Mouse (Mus musculus): ENCODE measurements around the gene Alpk1. TPM values are rescaled to one million over a fixed set of nuclear protein-coding genes. Genes with fewer than 3 reads are reported as not detected.

The Alpk1 gene
- polyA plus RNA-seq, 2 experiments: 1.5 to 3.0 TPM

GRCm38 (mm10) chr3:127749981-127750562 is 30.3 kb downstream of the Alpk1 start:
- Histone ChIP-seq H3K27ac (replicated peaks; ENCODE audit: low read depth, low read length) (no peak overlapping the region), H3K9ac (ENCODE audit: low read depth, low read length, severe bottlenecking) (no peak overlapping the region), H3K4me2 (replicated peaks; ENCODE audit: low read depth, low read length, severe bottlenecking) (0 out of 2 replicates have a peak overlapping the region, but pooled peaks have one; percentile 5), H3K4me1 (ENCODE audit: control insufficient read depth, insufficient read depth, low read length) (no peaks in the 10 kb centered on the region), H3K27me3 (ENCODE audit: control insufficient read depth, insufficient read depth, low read length) (peaks cover 38% of the 10 kb centered on the region), H3K4me3 (replicated peaks; ENCODE audit: low read length) (no peak overlapping the region; the same call in 1 of the 2 replicates), H3K36me3 (ENCODE audit: control insufficient read depth, insufficient read depth, low read length) (no peaks in the 10 kb centered on the region), H3K9me3 (ENCODE audit: control insufficient read depth, low read length) (no peaks in the 10 kb centered on the region)
- TF ChIP-seq POLR2A (IDR thresholded peaks at IDR 0.05; ENCODE audit: borderline replicate concordance, extremely low read depth, insufficient read depth, insufficient read length): no peak
- DNase-seq (ENCODE audit: low spot score) (no peak), ATAC-seq (ENCODE audit: low FRiP score, low read depth) (peak; percentile 50; the same call in 1 of the 2 replicates)
- WGBS: 12% methylated on average over 12 of the region's 12 CpGs

GRCm38 (mm10) chr3:127749266-127749665 is 31.1 kb downstream of the Alpk1 start:
- DNase-seq (ENCODE audit: low spot score): no peak
- no peaks in the 10 kb centered on the region for H3K36me3 ChIP-seq (ENCODE audit: control insufficient read depth, insufficient read depth, low read length)
- peaks cover 45% of the 10 kb centered on the region for H3K27me3 ChIP-seq (ENCODE audit: control insufficient read depth, insufficient read depth, low read length)
- H3K27ac ChIP-seq (replicated peaks; ENCODE audit: low read depth, low read length): no peak overlapping the region
- H3K9me3 ChIP-seq (ENCODE audit: control insufficient read depth, low read length): no peaks in the 10 kb centered on the region
- no peaks in the 10 kb centered on the region for H3K4me1 ChIP-seq (ENCODE audit: control insufficient read depth, insufficient read depth, low read length)
- 22% methylated on average over 9 of the region's 9 CpGs for WGBS
- H3K4me3 ChIP-seq (replicated peaks; ENCODE audit: low read length): no peak overlapping the region
- H3K9ac ChIP-seq (ENCODE audit: low read depth, low read length, severe bottlenecking): no peak overlapping the region
- no peak for ATAC-seq (ENCODE audit: low FRiP score, low read depth)
- no peak overlapping the region for H3K4me2 ChIP-seq (replicated peaks; ENCODE audit: low read depth, low read length, severe bottlenecking)
- no peak for TF ChIP-seq POLR2A (IDR thresholded peaks at IDR 0.05; ENCODE audit: borderline replicate concordance, extremely low read depth, insufficient read depth, insufficient read length)

- Histone ChIP-seq H3K4me3 (replicated peaks; ENCODE audit: low read length) (no peak overlapping the region), H3K4me2 (replicated peaks; ENCODE audit: low read depth, low read length, severe bottlenecking) (no peak overlapping the region), H3K9ac (ENCODE audit: low read depth, low read length, severe bottlenecking) (no peak overlapping the region), H3K27ac (replicated peaks; ENCODE audit: low read depth, low read length) (no peak overlapping the region), H3K36me3 (ENCODE audit: control insufficient read depth, insufficient read depth, low read length) (no peaks in the 10 kb centered on the region), H3K9me3 (ENCODE audit: control insufficient read depth, low read length) (no peaks in the 10 kb centered on the region), H3K27me3 (ENCODE audit: control insufficient read depth, insufficient read depth, low read length) (peaks cover 45% of the 10 kb centered on the region), H3K4me1 (ENCODE audit: control insufficient read depth, insufficient read depth, low read length) (no peaks in the 10 kb centered on the region)
- DNase-seq (ENCODE audit: low spot score): no peak
- ATAC-seq (ENCODE audit: low FRiP score, low read depth): no peak
- WGBS: 57% methylated on average over 4 of the region's 4 CpGs
- TF ChIP-seq POLR2A (IDR thresholded peaks at IDR 0.05; ENCODE audit: borderline replicate concordance, extremely low read depth, insufficient read depth, insufficient read length): no peak
Measured at GRCm38 (mm10) chr3:127748644-127749043, 31.7 kb downstream of the Alpk1 start.

DNA sequence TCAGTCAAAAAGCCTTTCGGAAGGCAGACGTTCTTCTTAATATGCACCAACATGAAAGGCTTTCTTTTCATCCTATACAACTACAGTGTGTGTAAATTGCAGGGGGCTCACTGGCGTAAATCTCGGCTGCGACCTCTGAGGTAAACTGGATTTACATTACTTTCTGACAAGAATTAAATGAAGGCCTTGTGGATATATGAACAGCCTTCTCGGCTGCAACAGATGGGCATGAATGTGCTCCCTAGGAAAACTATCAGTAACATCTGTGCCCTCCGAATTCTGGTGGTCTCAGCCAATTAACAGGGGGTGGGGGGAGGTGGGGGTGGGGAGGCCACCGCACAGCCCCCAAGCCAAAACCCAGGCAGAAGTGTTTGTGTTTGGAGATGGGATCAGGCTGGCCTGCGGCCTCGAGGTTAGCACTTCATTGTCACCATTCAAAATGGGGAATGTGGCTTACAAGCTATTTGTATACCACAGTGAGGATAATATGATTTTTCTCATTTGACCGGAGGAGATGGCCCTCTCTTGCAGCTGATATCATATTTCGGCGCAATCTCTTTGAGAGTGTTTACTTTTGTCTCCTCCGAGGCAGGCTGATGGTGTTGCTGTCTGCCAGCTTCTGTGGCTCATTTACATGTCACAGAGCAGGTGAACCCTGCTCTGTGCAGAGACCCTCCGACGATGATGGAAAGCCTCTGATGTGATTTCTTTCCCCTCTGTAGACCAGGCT is 34.3 kb downstream of the Alpk1 start:
- WGBS: 15% methylated on average over 16 of the region's 16 CpGs
- Histone ChIP-seq H3K4me3 (replicated peaks; ENCODE audit: low read length) (no peak overlapping the region), H3K4me2 (replicated peaks; ENCODE audit: low read depth, low read length, severe bottlenecking) (no peak overlapping the region), H3K4me1 (ENCODE audit: control insufficient read depth, insufficient read depth, low read length) (no peaks in the 10 kb centered on the region), H3K36me3 (ENCODE audit: control insufficient read depth, insufficient read depth, low read length) (no peaks in the 10 kb centered on the region), H3K27ac (replicated peaks; ENCODE audit: low read depth, low read length) (no peak overlapping the region), H3K9ac (ENCODE audit: low read depth, low read length, severe bottlenecking) (no peak overlapping the region), H3K27me3 (ENCODE audit: control insufficient read depth, insufficient read depth, low read length) (peaks cover 45% of the 10 kb centered on the region), H3K9me3 (ENCODE audit: control insufficient read depth, low read length) (no peaks in the 10 kb centered on the region)
- no peak for TF ChIP-seq POLR2A (IDR thresholded peaks at IDR 0.05; ENCODE audit: borderline replicate concordance, extremely low read depth, insufficient read depth, insufficient read length)
- DNase-seq (ENCODE audit: low spot score) (no peak), ATAC-seq (ENCODE audit: low FRiP score, low read depth) (no peak)

DNA sequence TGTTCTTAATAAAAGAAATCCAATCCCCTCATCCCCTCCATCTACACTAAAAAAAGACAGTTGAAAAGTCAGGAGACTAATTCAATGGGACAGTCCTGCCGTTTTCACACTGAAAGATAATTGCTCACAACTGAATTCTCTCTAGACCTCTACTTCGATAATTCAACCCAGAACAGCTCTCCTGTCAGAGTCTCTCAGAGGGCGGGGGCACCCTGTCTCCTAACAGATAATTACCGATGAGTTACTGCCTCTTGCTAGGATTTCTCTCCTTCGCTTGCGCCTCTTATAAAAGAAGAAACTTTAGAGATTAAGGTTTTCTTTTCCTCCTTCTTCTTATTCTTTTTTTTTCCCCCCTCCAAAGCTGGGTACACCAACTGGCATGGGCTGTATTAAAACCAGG is 34.8 kb downstream of the Alpk1 start:
- WGBS: 12% methylated on average over 6 of the region's 6 CpGs
- peaks cover 45% of the 10 kb centered on the region for H3K27me3 ChIP-seq (ENCODE audit: control insufficient read depth, insufficient read depth, low read length)
- no peaks in the 10 kb centered on the region for H3K9me3 ChIP-seq (ENCODE audit: control insufficient read depth, low read length)
- no peak overlapping the region for H3K9ac ChIP-seq (ENCODE audit: low read depth, low read length, severe bottlenecking)
- TF ChIP-seq POLR2A (IDR thresholded peaks at IDR 0.05; ENCODE audit: borderline replicate concordance, extremely low read depth, insufficient read depth, insufficient read length): no peak
- H3K4me3 ChIP-seq (replicated peaks; ENCODE audit: low read length): no peak overlapping the region
- H3K4me1 ChIP-seq (ENCODE audit: control insufficient read depth, insufficient read depth, low read length): no peaks in the 10 kb centered on the region
- ATAC-seq (ENCODE audit: low FRiP score, low read depth) (no peak), DNase-seq (ENCODE audit: low spot score) (peak; percentile 12)
- H3K4me2 ChIP-seq (replicated peaks; ENCODE audit: low read depth, low read length, severe bottlenecking): no peak overlapping the region
- no peak overlapping the region for H3K27ac ChIP-seq (replicated peaks; ENCODE audit: low read depth, low read length)
- H3K36me3 ChIP-seq (ENCODE audit: control insufficient read depth, insufficient read depth, low read length): no peaks in the 10 kb centered on the region
